Mouse (Mus musculus): ENCODE data around the gene Cdh13.

Cdh13 gene

DNA sequence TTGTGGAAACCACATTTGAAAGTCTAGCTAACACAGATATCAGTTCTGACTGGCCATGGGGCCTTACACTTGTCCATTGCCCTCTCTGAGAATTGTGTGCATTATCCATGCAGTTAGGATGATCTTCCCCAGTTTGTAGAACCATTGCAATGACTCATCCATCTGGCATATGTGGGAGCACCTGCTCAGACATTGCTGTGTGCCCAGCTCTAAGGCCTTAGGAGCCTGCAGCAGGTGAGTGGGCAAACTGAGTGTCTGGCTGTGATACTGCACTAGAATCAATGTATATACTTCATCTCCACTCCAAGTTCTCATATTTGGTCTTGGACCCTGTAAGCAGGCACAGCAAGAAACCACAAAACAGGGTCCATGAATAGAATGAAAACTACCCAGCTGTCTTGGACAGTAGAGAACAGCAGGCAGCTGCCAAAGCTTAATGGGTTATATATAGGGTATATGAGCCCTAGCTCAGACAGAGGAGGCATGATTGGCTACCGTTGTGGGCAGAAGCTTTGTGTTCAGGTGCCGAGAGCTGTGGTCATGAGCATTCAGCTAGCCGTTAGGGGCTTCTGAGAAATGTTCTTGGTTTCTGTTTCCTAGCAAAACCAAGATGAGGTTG is 181.9 kb downstream of the Cdh13 start:
- no peak for DNase-seq

DNA sequence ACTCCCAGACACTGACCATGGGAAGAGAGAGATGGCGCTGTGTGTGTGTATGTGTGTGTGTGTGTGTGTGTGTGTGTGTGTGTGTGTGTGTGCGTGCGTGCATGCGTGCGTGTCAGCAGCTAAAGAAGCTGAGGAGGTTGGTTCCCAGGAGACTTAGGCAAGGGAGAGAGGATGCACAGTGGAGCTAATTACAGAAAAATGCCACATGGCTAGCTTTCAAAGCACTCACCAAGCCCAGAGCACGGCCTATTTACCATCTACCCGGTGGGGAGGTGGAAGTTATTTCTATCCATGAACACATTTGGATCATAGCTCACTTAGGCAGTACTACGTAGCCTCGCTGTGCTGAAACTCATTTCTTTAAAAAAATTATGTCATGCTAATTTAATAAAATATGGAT is 194.1 kb downstream of the Cdh13 start:
- DNase-seq, result no peak

DNA sequence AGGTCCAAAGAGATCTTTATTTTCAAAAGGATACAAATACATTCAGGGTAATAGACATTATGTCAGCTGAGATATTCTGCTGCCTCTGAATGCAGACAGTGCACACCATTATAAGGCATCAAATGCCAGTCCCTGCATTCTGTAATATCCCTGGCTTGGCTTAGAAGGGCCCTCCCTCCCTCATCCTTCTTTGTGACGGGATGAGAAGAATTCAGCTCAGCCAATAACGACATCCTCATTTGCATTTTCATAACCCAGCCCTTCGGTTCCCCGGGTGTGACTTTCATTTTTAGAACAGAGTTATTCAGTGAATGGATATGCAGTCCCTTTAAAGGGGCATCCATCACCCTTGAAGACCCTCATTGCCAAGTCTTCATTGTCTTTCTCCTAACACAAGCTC is 205.2 kb downstream of the Cdh13 start:
- no peak for DNase-seq

DNA sequence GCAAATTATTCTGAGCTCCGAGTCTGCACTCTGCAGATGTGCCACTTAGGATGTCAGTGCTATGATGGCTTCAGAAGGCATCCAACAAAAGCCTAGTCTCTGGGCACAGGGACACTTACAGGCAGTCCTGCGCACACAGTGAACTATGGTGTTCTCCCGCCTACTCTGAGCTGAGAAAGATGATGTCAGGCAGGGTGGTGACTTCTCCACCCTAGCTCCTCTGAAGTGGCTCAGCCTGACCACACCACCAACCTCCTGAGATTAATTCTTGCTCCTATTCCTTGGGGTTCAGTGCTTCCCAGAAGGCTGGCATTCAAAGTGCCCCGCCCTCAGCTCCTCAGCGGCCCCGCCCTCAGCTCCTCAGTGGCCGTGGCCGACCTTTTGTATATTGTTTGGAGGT is 219.0 kb downstream of the Cdh13 start:
- no peak for DNase-seq

DNA sequence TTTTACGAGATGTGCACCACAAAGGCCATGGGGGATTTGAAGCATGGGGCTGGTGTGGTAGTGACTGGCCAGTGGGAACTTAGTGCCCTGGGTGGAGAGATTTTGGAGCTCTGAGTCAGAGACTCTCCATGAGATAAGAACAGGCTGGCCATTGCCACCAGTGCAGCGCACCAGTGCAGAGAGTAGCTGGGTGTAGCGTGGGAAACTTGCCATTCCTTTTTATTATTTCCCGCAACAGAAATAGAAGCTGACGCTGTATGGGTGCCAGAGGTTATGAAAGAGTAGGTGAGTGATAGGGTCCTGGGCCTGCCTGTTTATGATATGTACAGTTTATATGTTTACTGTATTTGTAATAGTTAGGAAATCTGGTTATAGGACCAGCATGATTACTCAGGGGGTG is 225.9 kb downstream of the Cdh13 start:
- DNase-seq, result no peak

DNA sequence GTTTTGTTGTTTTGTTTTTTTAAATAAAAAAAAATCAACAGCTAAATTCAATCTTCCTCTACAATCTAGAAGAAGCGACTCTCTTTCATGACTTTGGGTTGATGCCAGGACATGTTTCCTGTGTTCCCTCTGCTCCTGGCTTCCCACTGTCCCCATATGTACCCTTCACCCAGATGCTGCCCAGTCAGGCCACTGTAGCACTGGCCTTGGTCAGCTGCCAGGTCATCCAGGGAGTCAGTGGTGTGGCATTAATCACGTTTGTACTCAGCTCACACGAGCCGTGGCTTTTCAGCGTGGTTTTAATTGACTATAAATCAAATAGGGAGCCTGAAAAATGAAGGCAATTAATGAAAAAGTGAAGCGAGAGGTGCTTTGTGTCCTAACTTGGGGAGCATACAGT is 229.7 kb downstream of the Cdh13 start:
- peak in 1 of 2 experiments; percentile 3 for DNase-seq

DNA sequence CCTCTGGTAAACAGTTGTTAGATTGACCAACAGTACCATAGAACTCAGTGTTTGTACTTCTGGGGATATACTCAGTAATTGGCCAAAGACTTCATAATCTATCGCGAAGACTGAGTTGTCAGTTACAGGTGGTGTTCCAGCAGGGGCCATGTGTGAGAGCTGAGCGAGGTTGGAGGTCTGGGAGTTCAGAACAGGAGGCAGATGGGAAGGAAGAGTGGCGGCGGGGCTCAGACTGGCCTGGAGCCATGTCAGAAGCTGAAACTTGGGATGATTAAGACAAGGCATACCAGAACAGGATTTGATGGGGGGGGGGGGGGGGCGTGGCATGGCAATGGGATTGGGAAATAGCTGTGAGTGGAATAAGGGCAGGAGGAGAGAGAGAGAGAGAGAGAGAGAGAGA is 232.1 kb downstream of the Cdh13 start:
- DNase-seq, result no peak

DNA sequence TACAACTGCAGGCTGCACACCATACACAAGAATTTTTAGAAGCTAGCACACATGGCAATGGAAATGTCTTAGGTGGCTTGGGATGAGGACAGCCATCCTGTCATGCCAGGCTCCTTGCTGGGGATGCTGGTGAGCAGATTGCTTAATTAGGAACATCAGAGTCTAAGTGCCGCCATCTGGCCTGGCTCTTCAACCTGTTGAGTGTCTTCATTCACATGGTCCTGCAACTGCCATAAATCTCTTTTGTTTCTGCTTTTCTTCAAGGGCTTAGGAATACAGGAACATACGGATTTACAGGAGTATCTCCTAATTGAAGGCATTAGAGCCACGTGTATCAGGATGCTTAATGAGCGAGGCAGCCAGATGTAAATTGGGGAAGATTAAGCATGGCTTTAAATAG is 233.5 kb downstream of the Cdh13 start:
- no peak for DNase-seq

DNA sequence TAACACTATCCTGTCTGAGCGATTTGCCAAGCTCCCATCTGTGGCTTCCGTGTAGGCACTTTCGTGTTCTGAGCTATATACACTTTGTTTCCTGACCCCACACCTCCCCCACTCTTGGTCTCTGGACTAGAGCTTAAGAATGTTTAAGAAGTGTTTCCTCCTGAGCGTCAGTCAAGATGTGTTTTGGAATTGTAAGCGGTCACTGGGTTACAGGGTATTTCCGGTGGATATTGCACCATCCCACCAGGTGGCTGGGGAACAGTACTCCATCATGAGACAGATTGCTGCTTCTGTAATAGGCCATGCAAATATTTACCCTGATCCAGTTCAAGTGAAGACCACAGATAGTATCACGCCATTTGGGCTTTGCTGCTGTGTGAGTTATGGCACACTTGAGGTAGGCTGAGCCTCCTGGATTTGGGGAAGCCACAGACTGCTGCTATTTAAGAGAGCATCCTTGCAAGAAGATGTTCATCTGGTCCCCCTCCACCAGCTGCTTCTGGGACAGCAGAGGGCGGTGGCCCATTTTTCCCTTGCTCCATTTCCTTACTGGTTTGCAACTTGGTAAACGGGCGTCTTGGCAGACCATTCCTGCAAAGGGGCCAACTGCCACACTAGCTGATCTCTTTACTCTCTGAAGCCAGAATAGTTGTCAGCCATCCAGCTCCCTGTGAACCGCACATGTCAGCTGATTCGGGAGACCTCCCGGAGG is 234.7 kb downstream of the Cdh13 start:
- no peak for DNase-seq

DNA sequence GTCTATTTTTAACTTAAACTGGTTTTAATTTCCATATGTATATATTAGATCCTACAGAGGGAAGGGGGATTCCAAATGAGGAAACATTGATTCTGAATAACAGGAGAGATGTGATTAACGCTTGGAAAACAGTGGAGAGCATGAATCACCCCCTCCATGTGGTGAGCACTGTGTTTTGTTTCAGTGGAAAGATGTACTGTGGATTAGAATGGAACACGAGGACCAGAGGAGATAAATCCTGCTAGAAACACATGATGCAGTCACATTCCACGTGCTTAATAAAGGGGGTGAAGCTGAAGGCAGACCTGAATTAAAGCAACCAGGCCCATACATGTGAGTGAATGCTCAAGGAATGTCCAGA is 235.2 kb downstream of the Cdh13 start:
- no peak for DNase-seq

DNA sequence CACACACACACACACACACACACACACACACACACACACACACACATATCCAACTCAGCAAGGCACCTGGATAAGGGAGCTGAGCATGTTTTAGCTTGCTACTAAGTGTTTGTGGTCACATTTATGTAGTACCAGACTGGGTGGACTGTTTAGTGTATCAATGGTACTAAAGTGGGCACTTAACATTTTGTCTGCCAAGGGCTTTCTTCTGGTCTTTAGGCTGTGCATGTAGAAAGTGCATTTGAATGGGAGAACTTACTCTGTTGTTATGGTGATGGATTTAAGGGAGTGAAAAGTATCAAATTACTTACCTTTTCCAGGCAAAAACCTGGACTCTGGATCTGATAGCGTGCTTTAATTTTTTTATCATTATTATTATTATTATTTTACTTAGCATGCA is 240.4 kb downstream of the Cdh13 start:
- no peak for DNase-seq

DNA sequence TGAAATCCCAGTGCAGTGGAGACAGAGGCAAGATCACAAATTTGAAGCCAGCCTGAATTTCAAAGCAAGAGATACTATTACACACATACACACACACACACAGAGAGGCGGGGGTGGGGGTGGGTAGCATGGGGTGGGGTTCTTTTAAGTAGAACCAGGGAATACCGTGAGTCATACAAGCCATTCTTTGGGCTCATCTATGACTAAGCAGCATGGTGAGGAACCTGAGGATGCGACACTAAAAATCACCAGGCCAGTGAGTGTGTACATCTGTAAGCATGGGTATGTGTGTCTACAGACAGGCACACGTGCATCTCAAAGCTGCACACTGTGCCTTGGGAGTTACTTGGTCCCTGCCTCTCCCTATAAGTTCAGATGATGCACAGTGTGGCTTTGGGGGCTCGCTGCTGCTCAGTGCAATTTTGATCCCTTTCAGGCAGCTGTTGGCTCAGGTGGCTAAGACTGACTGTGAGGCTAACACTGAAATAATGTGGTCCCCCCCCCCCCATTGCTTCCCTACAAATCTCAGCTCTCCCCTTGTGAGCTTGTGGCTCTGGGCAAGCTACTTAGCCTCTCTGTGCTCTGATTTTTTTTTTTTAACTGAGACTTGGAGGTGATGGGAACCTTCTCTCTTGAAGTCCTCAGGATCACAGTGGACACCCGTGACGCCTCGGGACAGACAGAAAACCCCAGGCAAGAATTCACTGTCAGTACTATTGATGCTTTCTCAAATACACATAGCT is 255.5 kb downstream of the Cdh13 start:
- no peak for DNase-seq

DNA sequence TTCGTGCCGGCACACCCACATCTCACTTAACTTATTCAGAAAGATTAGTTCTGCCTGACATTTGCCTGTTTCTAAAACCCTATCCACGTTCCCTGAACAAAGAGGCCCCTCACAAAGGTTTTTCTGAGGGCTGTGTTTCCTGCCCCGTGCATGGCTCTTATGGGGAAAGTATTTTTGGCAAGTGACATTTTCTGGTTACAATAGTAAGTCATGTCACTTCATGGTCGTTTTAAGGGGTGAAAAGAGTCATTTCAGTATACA is 256.0 kb downstream of the Cdh13 start:
- no peak for DNase-seq

DNA sequence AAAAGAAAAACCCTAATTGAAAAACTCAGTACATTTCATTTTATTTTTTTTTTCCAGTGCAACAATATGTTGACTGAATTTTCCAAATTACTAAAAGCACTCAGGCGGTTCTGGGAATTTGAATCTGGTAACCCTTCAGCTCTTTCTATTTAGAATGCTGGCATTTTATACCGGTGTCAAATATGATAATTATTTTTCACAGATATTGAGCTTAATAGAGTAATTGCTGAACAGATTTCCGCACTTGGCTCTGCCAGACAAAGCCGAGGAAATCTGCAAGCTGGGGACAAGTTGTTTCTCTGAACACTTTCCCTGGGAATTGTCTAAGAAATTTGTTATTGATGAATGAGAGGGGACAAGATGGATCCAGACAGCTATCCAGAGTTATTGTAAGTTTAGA is 256.4 kb downstream of the Cdh13 start:
- DNase-seq, result no peak

DNA sequence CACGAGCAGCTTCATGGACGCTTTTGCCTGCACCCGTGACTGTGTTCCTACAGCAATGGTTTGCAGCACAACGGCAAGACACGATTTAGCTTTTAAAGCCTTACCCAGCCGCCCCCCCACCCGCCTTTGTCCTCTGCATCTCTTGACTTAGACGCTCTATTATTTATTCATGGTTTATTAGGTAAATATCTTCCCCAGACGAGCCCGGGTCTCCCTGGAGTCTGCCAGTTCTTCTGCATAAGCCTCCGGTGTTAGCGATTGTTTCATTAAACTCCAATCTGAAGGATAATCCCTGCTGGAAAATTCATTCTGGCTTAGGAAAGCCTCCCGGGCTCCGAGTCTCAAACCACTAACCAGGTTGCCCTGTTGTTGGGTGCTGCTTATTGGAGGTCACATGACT is 268.9 kb downstream of the Cdh13 start:
- DNase-seq, result no peak

DNA sequence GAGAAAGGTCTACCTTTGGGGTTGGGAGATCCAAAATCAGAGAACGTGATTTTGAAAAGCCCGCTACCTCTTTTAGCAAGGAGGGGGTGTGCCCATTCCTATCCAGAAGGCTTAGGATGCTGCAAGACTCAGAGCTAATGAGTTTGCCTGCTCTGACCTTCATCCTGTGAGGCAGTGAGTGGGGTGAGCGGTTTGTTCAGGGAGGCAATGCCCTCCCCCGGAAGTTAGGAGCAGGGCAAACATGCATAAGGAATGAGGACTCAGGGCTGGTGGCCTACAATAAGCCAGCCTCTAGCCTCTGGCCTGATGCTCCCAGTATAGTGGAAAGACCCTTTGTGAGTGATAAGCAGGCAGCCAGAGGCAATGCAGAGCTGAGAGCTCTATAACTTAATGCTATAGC is 269.3 kb downstream of the Cdh13 start:
- DNase-seq, result no peak

DNA sequence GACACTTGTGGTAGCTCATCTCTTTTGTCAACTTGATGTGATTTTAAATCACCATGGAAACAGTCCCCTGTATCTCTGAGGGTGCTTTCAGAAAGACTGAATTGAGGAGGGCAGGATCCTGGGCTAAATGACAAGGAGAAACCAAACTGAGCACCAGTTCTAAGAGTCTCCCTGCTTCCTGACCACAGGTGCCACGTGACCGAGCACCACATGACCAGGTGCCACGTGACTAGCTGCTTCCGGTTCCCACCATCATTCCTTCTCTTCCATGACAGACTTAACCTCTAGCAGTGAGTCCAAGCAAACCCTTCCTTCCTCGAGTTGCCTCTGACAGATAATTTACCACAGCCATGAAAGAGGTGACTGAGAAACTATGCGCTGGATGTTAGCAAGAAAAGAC is 280.5 kb downstream of the Cdh13 start:
- DNase-seq, result no peak

DNA sequence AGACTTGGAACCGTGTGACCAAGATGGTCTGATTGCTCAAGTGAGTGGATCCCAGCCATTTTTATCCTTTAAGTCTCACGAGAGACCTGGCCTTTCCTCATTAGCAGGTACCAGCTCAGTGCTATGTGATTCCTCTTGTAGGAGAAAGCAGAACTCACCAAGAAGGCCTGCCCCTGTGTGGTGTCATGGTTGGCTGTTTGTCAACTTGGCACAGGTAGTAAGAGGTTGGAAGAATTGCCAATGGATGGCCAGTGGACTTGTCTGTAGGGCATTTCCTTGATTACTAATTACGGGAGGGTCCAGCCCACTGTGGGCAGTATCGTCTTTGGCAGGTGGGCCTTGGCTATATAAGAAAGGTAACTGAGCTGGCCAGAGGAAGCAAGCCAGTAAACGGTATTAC is 281.7 kb downstream of the Cdh13 start:
- DNase-seq, result no peak

DNA sequence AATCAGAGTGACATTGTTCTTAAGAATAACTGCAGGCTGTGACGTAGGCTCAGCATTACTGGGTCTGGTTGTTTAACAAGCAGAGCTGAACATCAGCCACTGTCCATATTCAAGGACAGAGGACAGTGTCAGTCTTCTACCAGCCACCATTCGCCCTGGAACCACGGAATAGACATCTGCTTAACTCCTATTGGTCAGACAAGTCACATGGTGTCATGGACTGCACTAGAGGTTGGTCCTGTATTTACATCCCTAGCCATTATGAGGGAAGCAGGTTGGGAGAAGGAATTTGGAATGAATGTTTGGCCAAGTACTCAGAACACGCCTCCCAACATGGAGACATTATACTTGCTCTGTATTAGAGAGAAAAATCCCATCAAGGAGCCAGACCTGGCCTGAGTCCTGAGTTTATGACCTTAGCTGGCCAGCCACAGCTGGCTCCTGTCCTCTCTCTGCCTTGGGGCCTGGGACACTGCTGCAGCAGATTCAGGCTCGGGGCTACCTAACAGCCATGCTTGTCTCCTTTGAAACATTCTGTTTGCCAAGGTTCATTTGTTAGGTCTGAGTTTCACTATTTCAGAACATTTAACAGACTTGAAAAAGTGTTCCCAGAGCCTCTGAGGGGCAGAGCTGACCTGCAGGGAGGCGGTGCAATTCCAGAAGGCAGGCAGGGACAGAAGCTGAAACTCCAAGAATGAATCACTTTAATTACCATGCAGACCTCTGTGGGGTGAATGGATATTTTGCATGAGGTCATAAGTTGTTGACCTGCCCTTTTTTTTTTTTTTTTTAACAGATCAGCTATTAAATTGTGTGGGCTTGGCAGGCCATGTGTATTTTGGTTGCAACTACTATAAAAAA is 282.6 kb downstream of the Cdh13 start:
- peak; percentile 2 to 25 for DNase-seq

DNA sequence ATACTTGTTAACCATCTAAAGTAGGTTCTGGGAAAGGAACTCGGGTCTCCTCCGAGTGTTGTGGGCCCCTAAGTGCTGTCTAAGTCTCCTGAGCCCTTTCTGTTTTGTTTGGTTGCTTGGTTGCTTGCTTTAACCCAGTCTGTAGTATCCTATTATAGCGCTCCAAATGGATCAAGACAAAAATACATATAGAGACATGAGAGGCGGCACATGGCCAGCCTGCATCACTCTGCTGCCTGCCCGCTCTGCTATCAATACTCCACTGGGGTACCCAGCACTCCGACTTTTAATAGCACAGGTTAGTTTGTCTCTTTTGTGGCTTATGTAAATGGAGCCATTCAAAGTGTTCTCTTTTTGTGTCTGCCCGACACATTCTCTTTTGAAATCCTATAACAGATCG is 285.8 kb downstream of the Cdh13 start:
- DNase-seq, result no peak

DNA sequence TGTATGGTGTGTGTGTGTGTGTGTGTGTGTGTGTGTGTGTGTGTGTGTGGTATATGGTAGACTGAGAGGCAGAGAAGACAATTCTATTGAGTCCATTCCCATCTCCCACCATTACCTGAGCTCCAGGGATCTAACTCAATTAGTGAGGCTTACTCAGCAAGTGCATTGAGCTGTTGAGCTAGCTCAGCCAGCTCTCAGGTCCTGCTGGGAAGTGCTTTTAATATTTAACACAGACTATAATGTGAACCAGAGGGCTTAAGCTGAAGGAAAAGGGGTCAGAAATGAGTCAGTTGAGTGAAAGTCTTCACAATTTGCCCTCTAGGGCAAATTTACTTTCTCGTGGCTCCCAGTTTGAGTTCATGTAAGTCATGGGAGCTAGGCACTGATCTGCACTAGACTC is 297.7 kb downstream of the Cdh13 start:
- no peak for DNase-seq

DNA sequence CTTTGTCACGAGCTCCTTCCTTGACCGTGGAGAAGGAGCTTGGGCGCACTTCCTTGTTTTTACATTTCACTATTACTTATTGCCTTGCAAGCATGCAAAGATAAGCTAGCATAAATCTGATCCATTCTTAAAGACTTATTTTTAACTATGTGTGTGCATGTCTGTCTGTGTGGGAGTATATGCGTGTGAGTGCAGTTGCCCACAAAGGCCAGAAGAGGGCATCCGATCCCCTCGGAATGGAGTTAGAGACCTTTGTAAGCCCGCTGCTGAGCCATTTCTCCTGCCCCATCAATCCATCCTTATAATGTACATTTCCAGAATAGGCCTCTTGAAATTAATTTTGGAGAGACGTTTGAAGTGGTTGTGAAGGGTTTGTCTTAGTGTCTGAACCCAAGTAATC is 298.7 kb downstream of the Cdh13 start:
- no peak for DNase-seq

DNA sequence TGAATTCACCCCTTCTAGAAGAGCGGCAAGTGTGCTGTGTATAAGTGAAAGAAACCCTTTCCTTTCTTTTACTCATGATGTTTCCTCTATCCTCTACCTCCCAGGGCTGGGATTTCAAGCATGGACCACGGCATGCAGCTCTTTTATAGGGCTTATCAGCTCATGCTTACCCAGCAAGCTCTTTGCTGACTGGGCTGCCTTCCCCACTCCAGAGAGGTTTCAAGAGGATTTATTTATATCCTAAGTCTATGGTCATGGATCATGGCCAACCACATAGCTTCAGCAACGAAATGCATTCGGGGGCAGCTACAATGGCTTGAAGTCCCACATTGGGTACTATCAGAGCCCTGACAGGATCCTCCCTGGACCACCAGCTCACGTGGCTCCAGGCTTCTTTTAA is 304.4 kb downstream of the Cdh13 start:
- DNase-seq, result no peak

DNA sequence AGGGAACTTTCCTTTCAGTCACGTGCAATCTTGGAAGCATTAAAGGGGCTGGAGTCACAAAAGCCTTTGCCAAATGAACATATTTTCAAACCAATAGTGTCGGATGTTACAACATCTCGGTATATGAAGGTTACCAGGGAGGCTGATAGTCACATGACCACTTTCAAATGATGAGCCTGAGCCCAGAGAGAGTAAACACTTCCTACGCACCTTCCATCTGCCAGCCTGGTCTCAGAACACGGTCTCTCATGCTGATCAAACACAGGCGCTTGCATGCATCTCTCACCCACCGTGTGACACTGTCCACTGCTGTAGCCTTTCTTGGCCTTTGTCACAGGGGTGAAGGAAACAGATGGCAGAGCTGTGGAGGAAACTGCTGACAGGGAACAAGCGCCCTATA is 313.3 kb downstream of the Cdh13 start:
- no peak for DNase-seq

Measured in kidney, adult 8-10 months (tissue).